Mouse (Mus musculus) MEL (cell line): ENCODE measurements around the gene Lhx5. TPM values are rescaled to one million over a fixed set of nuclear protein-coding genes. Genes with fewer than 3 reads are reported as not detected.

Source experiments
- DNase-seq: peaks from one replicate; pipeline ENCODE4 v3.0.0; 2011; ENCODE audit warnings: low read depth, low spot score
- H3K27ac ChIP-seq: 2 replicates; pipeline ENCODE4 v1.5.1; 2012; ENCODE audit warnings: low read depth, mild to moderate bottlenecking, control low read depth, low read length, moderate library complexity; ENCODE audit not compliant: control insufficient read depth
- H3K27me3 ChIP-seq, 2 experiments: fragments of 150-350 bp in 1 of 2; sonication (generic) in 1 of 2; 2 replicates each; pipeline ENCODE4 v1.6.1; 2012; ENCODE audit warnings: low read length in 2 of 2, mild to moderate bottlenecking in 2 of 2, improper control_type of control experiment in 1 of 2, moderate library complexity in 1 of 2; ENCODE audit not compliant: insufficient read depth in 2 of 2, control insufficient read depth in 1 of 2
- H3K36me3 ChIP-seq, 2 experiments: 2 replicates each; pipeline ENCODE4 v1.6.1; 2012 to 2014; ENCODE audit warnings: low read length in 2 of 2, improper control_type of control experiment in 1 of 2, inconsistent platforms in 1 of 2, mild to moderate bottlenecking in 1 of 2; ENCODE audit not compliant: insufficient read depth in 2 of 2, control insufficient read depth in 1 of 2
- H3K4me1 ChIP-seq, 2 experiments: fragments of 150-350 bp in 1 of 2; sonication (generic) in 1 of 2; 2 replicates each; pipeline ENCODE4 v1.6.1; 2012; ENCODE audit warnings: low read length in 2 of 2, improper control_type of control experiment in 1 of 2, mild to moderate bottlenecking in 1 of 2; ENCODE audit not compliant: insufficient read depth in 2 of 2, control insufficient read depth in 1 of 2
- H3K4me3 ChIP-seq, 2 experiments: fragments of 150-350 bp in 1 of 2; sonication (generic) in 1 of 2; 2 replicates each; pipeline ENCODE4 v1.5.1; 2012; ENCODE audit warnings: low read depth in 2 of 2, low read length in 2 of 2, mild to moderate bottlenecking in 2 of 2, moderate library complexity in 2 of 2, control low read depth in 1 of 2, improper control_type of control experiment in 1 of 2; ENCODE audit not compliant: control insufficient read depth in 1 of 2, insufficient read depth in 1 of 2
- H3K79me2 ChIP-seq: 2 replicates; pipeline ENCODE4 v1.6.1; 2012; ENCODE audit warnings: mild to moderate bottlenecking, low read length, moderate library complexity; ENCODE audit not compliant: control insufficient read depth, poor library complexity, insufficient read depth
- H3K9ac ChIP-seq: 2 replicates; pipeline ENCODE4 v1.6.1; 2012; ENCODE audit warnings: low read depth, mild to moderate bottlenecking, control low read depth, low read length, moderate library complexity; ENCODE audit not compliant: control insufficient read depth, poor library complexity, severe bottlenecking
- H3K9me3 ChIP-seq: fragments of 150-350 bp; sonication (generic); replicated peaks from 2 replicates; pipeline ENCODE4 v1.6.1; 2012; ENCODE audit warnings: mild to moderate bottlenecking, low read length, improper control_type of control experiment, moderate library complexity; ENCODE audit not compliant: insufficient read depth
- CHD1 ChIP-seq: IDR thresholded peaks from 2 replicates; pipeline ENCODE4 v1.6.1; 2012; ENCODE audit warnings: low read depth, mild to moderate bottlenecking, inconsistent platforms, low read length, improper control_type of control experiment
- CHD2 ChIP-seq: IDR thresholded peaks from 2 replicates; pipeline ENCODE4 v1.6.1; 2011; ENCODE audit warnings: low read length, improper control_type of control experiment
- EP300 ChIP-seq, 2 experiments: IDR thresholded peaks; 2 replicates each; pipeline ENCODE4 v1.6.1; 2011; ENCODE audit warnings: improper control_type of control experiment in 2 of 2, low read length in 2 of 2, low read depth in 1 of 2, mild to moderate bottlenecking in 1 of 2
- HCFC1 ChIP-seq: IDR thresholded peaks from 2 replicates; pipeline ENCODE4 v1.6.1; 2012; ENCODE audit warnings: low read depth, mild to moderate bottlenecking, inconsistent platforms, low read length, improper control_type of control experiment, moderate library complexity
- MAX ChIP-seq: IDR thresholded peaks from 2 replicates; pipeline ENCODE4 v1.6.1; 2011; ENCODE audit warnings: low read length, improper control_type of control experiment
- MAZ ChIP-seq: IDR thresholded peaks from 2 replicates; pipeline ENCODE4 v1.6.1; 2012; ENCODE audit warnings: low read depth, mild to moderate bottlenecking, inconsistent platforms, low read length, improper control_type of control experiment
- MXI1 ChIP-seq: IDR thresholded peaks from 2 replicates; pipeline ENCODE4 v1.6.1; 2011; ENCODE audit warnings: mild to moderate bottlenecking, low read depth, low read length, improper control_type of control experiment
- MYC ChIP-seq: IDR thresholded peaks from 2 replicates; pipeline ENCODE4 v1.6.1; 2011; ENCODE audit warnings: low read depth, mild to moderate bottlenecking, low read length, improper control_type of control experiment, moderate library complexity
- POLR2AphosphoS2 ChIP-seq: IDR thresholded peaks from 2 replicates; pipeline ENCODE4 v1.6.1; 2011; ENCODE audit warnings: low read length, improper control_type of control experiment
- POLR2AphosphoS5 ChIP-seq: IDR thresholded peaks from 2 replicates; pipeline ENCODE4 v1.6.1; 2012; ENCODE audit warnings: low read depth, borderline replicate concordance, mild to moderate bottlenecking, inconsistent platforms, low read length, moderate library complexity, mixed read lengths
- RAD21 ChIP-seq: IDR thresholded peaks from 2 replicates; pipeline ENCODE4 v1.6.1; 2011; ENCODE audit warnings: mild to moderate bottlenecking, low read depth, low read length, improper control_type of control experiment
- RCOR1 ChIP-seq: IDR thresholded peaks from 2 replicates; pipeline ENCODE4 v1.6.1; 2012; ENCODE audit warnings: low read depth, mild to moderate bottlenecking, inconsistent platforms, low read length, improper control_type of control experiment
- TAL1 ChIP-seq: IDR thresholded peaks from 2 replicates; pipeline ENCODE4 v1.6.1; 2012; ENCODE audit warnings: mild to moderate bottlenecking, inconsistent platforms, low read length, moderate library complexity, mixed read lengths
- TBP ChIP-seq: IDR thresholded peaks from 2 replicates; pipeline ENCODE4 v1.8.0; 2011; ENCODE audit warnings: low read depth, low read length, improper control_type of control experiment
- TCF12 ChIP-seq: IDR thresholded peaks from 2 replicates; pipeline ENCODE4 v1.6.1; 2014; ENCODE audit warnings: low read depth, mild to moderate bottlenecking, inconsistent platforms, low read length, improper control_type of control experiment, moderate library complexity
- USF1 ChIP-seq: IDR thresholded peaks from 2 replicates; pipeline ENCODE4 v1.6.1; 2014; ENCODE audit warnings: low read depth, mild to moderate bottlenecking, inconsistent platforms, low read length, improper control_type of control experiment, moderate library complexity
- USF2 ChIP-seq, 2 experiments: IDR thresholded peaks; 2 replicates each; pipeline ENCODE4 v1.6.1; 2011 to 2012; ENCODE audit warnings: improper control_type of control experiment in 2 of 2, low read length in 2 of 2, borderline replicate concordance in 1 of 2, inconsistent platforms in 1 of 2, low read depth in 1 of 2, mild to moderate bottlenecking in 1 of 2; ENCODE audit not compliant: insufficient read depth in 1 of 2
- ZKSCAN1 ChIP-seq: IDR thresholded peaks from 2 replicates; pipeline ENCODE4 v1.6.1; 2012; ENCODE audit warnings: low read depth, mild to moderate bottlenecking, inconsistent platforms, low read length, improper control_type of control experiment, moderate library complexity
- ZMIZ1 ChIP-seq: IDR thresholded peaks from 2 replicates; pipeline ENCODE4 v1.6.1; 2012; ENCODE audit warnings: low read depth, mild to moderate bottlenecking, inconsistent platforms, low read length, improper control_type of control experiment, moderate library complexity
- ZNF384 ChIP-seq: IDR thresholded peaks from 2 replicates; pipeline ENCODE4 v1.6.1; 2012; ENCODE audit warnings: low read depth, mild to moderate bottlenecking, inconsistent platforms, low read length, improper control_type of control experiment
- polyA plus RNA-seq, 2 experiments: library from polyadenylated mRNA; stranded (reverse) in 1 of 2; unstranded in 1 of 2; fragments of >175 nt in 1 of 2; fragments of >200 nt in 1 of 2; gene quantifications; 2 replicates each; pipeline versions ENCODE4 v1.2.1 to v1.2.4; 2012; ENCODE audit warnings: low replicate concordance in 2 of 2, low read depth in 1 of 2; ENCODE audit not compliant: insufficient read length in 2 of 2, insufficient read depth in 1 of 2, missing spikeins in 1 of 2
- total RNA-seq: library from RNA; depleted of rRNA; stranded (reverse); fragments of 300-350 nt; gene quantifications from 2 replicates; pipeline ENCODE4 v1.2.3, GENCODE M21; 2012

The Lhx5 gene
- total and polyA plus RNA-seq, 3 experiments, result not detected

- Histone ChIP-seq H3K9me3 (no peaks in the 10 kb centered on the region), H3K27ac (no peak overlapping the region), H3K79me2 (no peaks in the 10 kb centered on the region), H3K9ac (no peak overlapping the region), H3K4me3 (no peak overlapping the region), H3K4me1 (no peaks in the 10 kb centered on the region), H3K36me3 (no peaks in the 10 kb centered on the region), H3K27me3 (no peaks in the 10 kb centered on the region)
- TF ChIP-seq USF2 (IDR thresholded peaks at IDR 0.05; ENCODE audit: borderline replicate concordance in 1 of 2, insufficient read depth in 1 of 2, low read depth in 1 of 2, low read length in 2 of 2) (no peak), POLR2AphosphoS5 (no peak), RCOR1 (no peak), EP300 (IDR thresholded peaks at IDR 0.05; ENCODE audit: low read depth in 1 of 2, low read length in 2 of 2) (no peak), TBP (no peak), MAZ (no peak), TCF12 (no peak), MAX (no peak), POLR2AphosphoS2 (no peak), ZNF384 (no peak), HCFC1 (no peak), CHD2 (no peak), RAD21 (no peak), TAL1 (no peak), ZMIZ1 (no peak), CHD1 (no peak), MYC (no peak), ZKSCAN1 (no peak)
- no peak for DNase-seq
Measured at GRCm38 (mm10) chr5:120431001-120431583, 407 bp upstream of the Lhx5 start.

DNA sequence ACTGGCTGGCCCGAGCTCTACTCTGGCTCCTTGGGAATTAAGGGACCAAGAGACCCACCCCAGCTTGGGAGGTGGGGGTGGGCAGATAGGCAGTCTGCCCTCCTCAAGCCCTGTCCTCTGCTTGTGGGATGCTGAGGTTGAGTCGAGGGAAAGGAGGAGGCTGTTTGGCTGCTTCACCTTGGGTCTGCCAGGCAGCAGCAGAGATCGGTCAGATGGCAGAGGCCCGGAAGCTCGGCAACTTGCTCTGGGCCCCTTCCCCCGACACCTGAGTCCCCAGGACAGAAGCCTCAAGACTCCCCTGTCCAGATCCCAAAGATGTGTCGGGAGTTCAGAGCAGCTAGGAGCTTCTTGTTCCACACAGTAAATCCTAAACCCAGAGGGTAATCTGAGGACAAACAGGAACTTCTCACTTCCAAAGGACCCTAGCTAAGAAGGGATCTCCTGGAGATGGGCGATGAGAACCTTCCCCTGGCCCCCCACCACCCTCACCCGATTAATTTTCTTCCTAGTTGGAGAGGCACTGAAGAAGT, 1.1 kb downstream of the Lhx5 start:
- Histone ChIP-seq H3K4me3 (no peak overlapping the region), H3K9ac (no peak overlapping the region), H3K27me3 (no peaks in the 10 kb centered on the region), H3K4me1 (no peaks in the 10 kb centered on the region), H3K27ac (no peak overlapping the region), H3K36me3 (no peaks in the 10 kb centered on the region), H3K79me2 (no peaks in the 10 kb centered on the region), H3K9me3 (no peaks in the 10 kb centered on the region)
- TF ChIP-seq MXI1 (no peak), EP300 (IDR thresholded peaks at IDR 0.05; ENCODE audit: low read depth in 1 of 2, low read length in 2 of 2) (no peak), USF1 (no peak)
- no peak for DNase-seq
